Mouse (Mus musculus) kidney, adult 2 months (tissue): ENCODE results near the gene Dspp. TPM values are rescaled to one million over a fixed set of nuclear protein-coding genes. Genes with fewer than 3 reads are reported as not detected.

Source experiments
- DNase-seq: peaks from one replicate; pipeline ENCODE4 v3.0.0; 2021
- H3K27ac ChIP-seq: fragments of 200-500 bp; 2 replicates; pipeline ENCODE4 v1.5.1; 2012; ENCODE audit warnings: low read depth, low read length, control low read depth, inconsistent platforms; ENCODE audit not compliant: insufficient read depth
- H3K27me3 ChIP-seq: fragments of 200-500 bp; replicated peaks from 2 replicates; pipeline ENCODE4 v1.6.1; 2012; ENCODE audit warnings: mild to moderate bottlenecking, moderate library complexity, low read length, inconsistent platforms; ENCODE audit not compliant: control insufficient read depth, insufficient read depth
- H3K36me3 ChIP-seq: fragments of 200-500 bp; 2 replicates; pipeline ENCODE4 v1.6.1; 2012; ENCODE audit warnings: mild to moderate bottlenecking, moderate library complexity, low read length, inconsistent platforms; ENCODE audit not compliant: control insufficient read depth, insufficient read depth
- H3K4me1 ChIP-seq: fragments of 200-500 bp; 2 replicates; pipeline ENCODE4 v1.6.1; 2011; ENCODE audit warnings: low read length; ENCODE audit not compliant: control insufficient read depth, insufficient read depth
- H3K4me3 ChIP-seq: fragments of 200-500 bp; 2 replicates; pipeline ENCODE4 v1.5.1; 2011; ENCODE audit warnings: mild to moderate bottlenecking, low read depth, low read length, control low read depth; ENCODE audit not compliant: insufficient read depth
- CTCF ChIP-seq: fragments of 200-500 bp; conservative IDR thresholded peaks from 2 replicates; pipeline ENCODE4 v1.5.1; 2011; ENCODE audit warnings: low read depth, mild to moderate bottlenecking, control low read depth, low read length, moderate library complexity, mixed read lengths; ENCODE audit not compliant: insufficient read depth, insufficient read length
- POLR2A ChIP-seq: fragments of 200-500 bp; IDR thresholded peaks from one replicate; pipeline ENCODE4 v1.6.1; 2011; ENCODE audit warnings: low read depth, low read length, control low read depth
- WGBS: fragments of 180-500 bp; shearing (Covaris S2); methylation state at CpG from one replicate; pipeline ENCODE4 v1.1.7; 2018; 5-methylcytosine and 5-hydroxymethylcytosine counted together
- polyA plus RNA-seq: library from polyadenylated mRNA; depleted of rRNA; stranded (reverse); fragments of >200 nt; gene quantifications from 2 replicates; pipeline ENCODE4 v1.2.3, GENCODE M21; 2012; rRNA removed

Gene Dspp
- polyA plus RNA-seq, 1 experiment, result not detected

- H3K27me3 ChIP-seq, result no peaks in the 10 kb centered on the region
- DNase-seq, result no peak
- TF ChIP-seq CTCF (no peak), POLR2A (no peak)
- no peak overlapping the region for H3K27ac ChIP-seq
- 97% methylated on average over 1 of the region's 1 CpGs for WGBS
- H3K4me3 ChIP-seq, result no peak overlapping the region
- no peaks in the 10 kb centered on the region for H3K4me1 ChIP-seq
- H3K36me3 ChIP-seq, result no peaks in the 10 kb centered on the region
These were observed 24.6 kb downstream of the Dspp start for GRCm38 (mm10) chr5:104195086-104195485.

GRCm38 (mm10) chr5:104201153-104201950, 30.8 kb downstream of the Dspp start:
- 83% methylated on average over 12 of the region's 12 CpGs for WGBS
- TF ChIP-seq CTCF (no peak), POLR2A (no peak)
- Histone ChIP-seq H3K4me1 (no peaks in the 10 kb centered on the region), H3K36me3 (no peaks in the 10 kb centered on the region), H3K27me3 (no peaks in the 10 kb centered on the region), H3K4me3 (no peak overlapping the region), H3K27ac (no peak overlapping the region)
- no peak for DNase-seq

GRCm38 (mm10) chr5:104202351-104202750, 31.8 kb downstream of the Dspp start, which contains the start of gene Dmp1:
Gene Dmp1, plus strand, starts transcription at chr5:104202613.
- TF ChIP-seq POLR2A, result no peak
- no peak for TF ChIP-seq CTCF
- no peaks in the 10 kb centered on the region for H3K27me3 ChIP-seq
- no peak within 1 kb of the TSS for H3K27ac ChIP-seq
- H3K4me1 ChIP-seq, result no peaks in the 10 kb centered on the region
- WGBS, result 49% methylated on average over 5 of the region's 5 CpGs
- no peaks in the 10 kb centered on the region for H3K36me3 ChIP-seq
- no peak within 1 kb of the TSS for H3K4me3 ChIP-seq
- no peak for DNase-seq

GRCm38 (mm10) chr5:104212531-104212930, 42.0 kb downstream of the Dspp start:
- Histone ChIP-seq H3K27ac (no peak overlapping the region), H3K4me3 (no peak overlapping the region), H3K4me1 (no peaks in the 10 kb centered on the region), H3K27me3 (no peaks in the 10 kb centered on the region), H3K36me3 (no peaks in the 10 kb centered on the region)
- 75% methylated on average over 11 of the region's 11 CpGs for WGBS
- no peak for TF ChIP-seq POLR2A
- no peak for TF ChIP-seq CTCF
- no peak for DNase-seq

GRCm38 (mm10) chr5:104218926-104219325, 48.4 kb downstream of the Dspp start:
- Histone ChIP-seq H3K27me3 (0 out of 2 replicates have a peak, but pooled peaks cover 1% of the 10 kb centered on the region), H3K4me1 (no peaks in the 10 kb centered on the region), H3K36me3 (no peaks in the 10 kb centered on the region), H3K27ac (no peak overlapping the region), H3K4me3 (no peak overlapping the region)
- 29% methylated on average over 5 of the region's 5 CpGs for WGBS
- TF ChIP-seq POLR2A, result no peak
- peak; percentile 69 for TF ChIP-seq CTCF
- peak; percentile 34 for DNase-seq

GRCm38 (mm10) chr5:104224299-104224698, 53.8 kb downstream of the Dspp start:
- no peak for TF ChIP-seq POLR2A
- TF ChIP-seq CTCF, result no peak
- no peaks in the 10 kb centered on the region for H3K36me3 ChIP-seq
- no peak for DNase-seq
- H3K4me1 ChIP-seq, result no peaks in the 10 kb centered on the region
- H3K27ac ChIP-seq, result no peak overlapping the region
- H3K27me3 ChIP-seq, result no peaks in the 10 kb centered on the region
- 70% methylated on average over 3 of the region's 3 CpGs for WGBS
- no peak overlapping the region for H3K4me3 ChIP-seq

GRCm38 (mm10) chr5:104224750-104225149, 54.2 kb downstream of the Dspp start:
- TF ChIP-seq POLR2A (no peak), CTCF (no peak)
- no peaks in the 10 kb centered on the region for H3K27me3 ChIP-seq
- no peaks in the 10 kb centered on the region for H3K36me3 ChIP-seq
- H3K4me1 ChIP-seq, result no peaks in the 10 kb centered on the region
- DNase-seq, result no peak
- H3K27ac ChIP-seq, result no peak overlapping the region
- H3K4me3 ChIP-seq, result no peak overlapping the region

GRCm38 (mm10) chr5:104228497-104228896, 58.0 kb downstream of the Dspp start:
- no peaks in the 10 kb centered on the region for H3K27me3 ChIP-seq
- H3K4me3 ChIP-seq, result no peak overlapping the region
- no peak for TF ChIP-seq POLR2A
- TF ChIP-seq CTCF, result no peak
- no peak for DNase-seq
- H3K36me3 ChIP-seq, result no peaks in the 10 kb centered on the region
- no peaks in the 10 kb centered on the region for H3K4me1 ChIP-seq
- no peak overlapping the region for H3K27ac ChIP-seq
- 54% methylated on average over 1 of the region's 1 CpGs for WGBS

Other genes with a start within 250 kb of the Dspp start
- 0.13 TPM in 1 of 2 replicates, not detected in the other for gene Hsd17b13, start 193.3 kb upstream of the Dspp start, polyA plus RNA-seq
- 64.4 and 65.2 TPM in 2 replicates for gene Hsd17b11, start 148.8 kb upstream of the Dspp start, polyA plus RNA-seq
- gene Nudt9, start 124.4 kb upstream of the Dspp start, polyA plus RNA-seq, result 59.7 and 63.8 TPM in 2 replicates
- not detected in 2 replicates for gene Gm17660, start 93.1 kb upstream of the Dspp start, polyA plus RNA-seq
- 31.6 and 36.4 TPM in 2 replicates for gene Sparcl1, start 57.0 kb upstream of the Dspp start, polyA plus RNA-seq
- not detected in 2 replicates for gene Dmp1, start 31.9 kb downstream of the Dspp start, polyA plus RNA-seq
- gene Ibsp, start 128.5 kb downstream of the Dspp start, polyA plus RNA-seq, result not detected in 2 replicates
- not detected in 2 replicates for gene Mepe, start 154.6 kb downstream of the Dspp start, polyA plus RNA-seq